Mouse (Mus musculus) intestine, embryonic 14.5 days (tissue): Measurements from ENCODE around the gene Lbhd2. TPM values are rescaled to one million over a fixed set of nuclear protein-coding genes. Genes with fewer than 3 reads are reported as not detected.

Experiments
- ATAC-seq: fragments of 200-750 bp; cut with Nextera tagmentation; replicated peaks from 2 replicates; pipeline ENCODE4 v1.8.0; 2017; ENCODE audit warnings: low read depth, moderate number of reproducible peaks, moderate TSS enrichment, moderate library complexity; ENCODE audit not compliant: low FRiP score, low TSS enrichment
- DNase-seq: peaks from one replicate; pipeline ENCODE4 v3.0.0-alpha.2; 2018; ENCODE audit warnings: low spot score
- H3K27ac ChIP-seq: fragments of 300-500 bp; sonication (generic); 2 replicates; pipeline ENCODE4 v1.5.1; 2014; ENCODE audit warnings: low read depth, mild to moderate bottlenecking, control low read depth
- H3K27me3 ChIP-seq: fragments of 300-500 bp; sonication (generic); replicated peaks from 2 replicates; pipeline ENCODE4 v1.6.1; 2014; ENCODE audit warnings: low read length, control low read depth; ENCODE audit not compliant: control insufficient read depth, insufficient read depth
- H3K36me3 ChIP-seq: fragments of 300-500 bp; sonication (generic); 2 replicates; pipeline ENCODE4 v1.6.1; 2014; ENCODE audit warnings: low read length, control low read depth; ENCODE audit not compliant: control insufficient read depth, insufficient read depth
- H3K4me1 ChIP-seq: fragments of 300-500 bp; sonication (generic); replicated peaks from 2 replicates; pipeline ENCODE4 v1.6.1; 2014; ENCODE audit warnings: low read length, control low read depth, mixed read lengths; ENCODE audit not compliant: control insufficient read depth, insufficient read depth
- H3K4me2 ChIP-seq: fragments of 300-500 bp; sonication (generic); 2 replicates; pipeline ENCODE4 v1.6.1; 2014; ENCODE audit warnings: low read length
- H3K4me3 ChIP-seq: fragments of 300-500 bp; sonication (generic); 2 replicates; pipeline ENCODE4 v1.5.1; 2014; ENCODE audit warnings: low read depth, low read length, control low read depth, mixed read lengths
- H3K9ac ChIP-seq: fragments of 300-500 bp; sonication (generic); 2 replicates; pipeline ENCODE4 v1.6.1; 2014; ENCODE audit warnings: mild to moderate bottlenecking, low read length
- H3K9me3 ChIP-seq: fragments of 300-500 bp; sonication (generic); 2 replicates; pipeline ENCODE4 v1.6.1; 2016; ENCODE audit warnings: low read length, control low read depth; ENCODE audit not compliant: control insufficient read depth
- WGBS: fragments of 180-500 bp; shearing (Covaris S2); extraction: QIAGEN DNeasy Blood & Tissue Kit; methylation state at CpG from one replicate; pipeline ENCODE4 v1.1.7; 2014; 5-methylcytosine and 5-hydroxymethylcytosine counted together
- polyA plus RNA-seq: library from polyadenylated mRNA; unstranded; fragments of >200 nt; fragmentation: Nextera tagmentation; extraction: Ambion mirVana; gene quantifications from 2 replicates; pipeline ENCODE4 v1.2.1, GENCODE M21; 2014

The Lbhd2 gene
- polyA plus RNA-seq, 1 experiment from 2014 or later = 1.3 TPM

GRCm38 (mm10) chr12:111441523-111441922, 34.9 kb downstream of the Lbhd2 start:
- Histone ChIP-seq H3K27ac (no peak overlapping the region), H3K9me3 (no peaks in the 10 kb centered on the region), H3K36me3 (no peaks in the 10 kb centered on the region), H3K9ac (no peak overlapping the region), H3K27me3 (peaks cover 62% of the 10 kb centered on the region), H3K4me1 (peaks cover 18% of the 10 kb centered on the region), H3K4me2 (no peak overlapping the region), H3K4me3 (no peak overlapping the region)
- ATAC-seq = no peak
- 75% methylated on average over 3 of the region's 3 CpGs for WGBS
- peak; percentile 51 for DNase-seq

GRCm38 (mm10) chr12:111442309-111443010, 35.9 kb downstream of the Lbhd2 start, which contains the start of gene Tnfaip2:
TSS of gene Tnfaip2 (plus strand) at chr12:111442469.
- WGBS = under 1% methylated on average over 48 of the region's 48 CpGs
- Histone ChIP-seq H3K27me3 (peaks cover 66% of the 10 kb centered on the region), H3K9me3 (no peaks in the 10 kb centered on the region), H3K4me3 (peak within 1 kb of the TSS; percentile 36), H3K27ac (no peak within 1 kb of the TSS), H3K4me1 (peaks cover 18% of the 10 kb centered on the region), H3K36me3 (no peaks in the 10 kb centered on the region), H3K9ac (peak within 1 kb of the TSS; percentile 27; the same call in 1 of the 2 replicates), H3K4me2 (peak within 1 kb of the TSS; percentile 71)
- peak; percentile 53 for ATAC-seq
- DNase-seq = peak; percentile 69

- Histone ChIP-seq H3K27ac (no peak overlapping the region), H3K4me2 (peak overlapping the region; percentile 71), H3K9ac (peak overlapping the region; percentile 27; the same call in 1 of the 2 replicates), H3K9me3 (no peaks in the 10 kb centered on the region), H3K4me3 (peak overlapping the region; percentile 36), H3K4me1 (peaks cover 18% of the 10 kb centered on the region), H3K27me3 (peaks cover 74% of the 10 kb centered on the region), H3K36me3 (no peaks in the 10 kb centered on the region)
- ATAC-seq (no peak), DNase-seq (peak; percentile 52)
- 18% methylated on average over 15 of the region's 15 CpGs for WGBS
Measured at GRCm38 (mm10) chr12:111443011-111443870, 36.6 kb downstream of the Lbhd2 start.

GRCm38 (mm10) chr12:111443921-111444831, 37.6 kb downstream of the Lbhd2 start:
- DNase-seq (peak; percentile 52), ATAC-seq (no peak)
- H3K36me3 ChIP-seq = no peaks in the 10 kb centered on the region
- no peak overlapping the region for H3K27ac ChIP-seq
- peaks cover 81% of the 10 kb centered on the region for H3K27me3 ChIP-seq
- WGBS = 33% methylated on average over 10 of the region's 10 CpGs
- no peak overlapping the region for H3K4me3 ChIP-seq
- peaks cover 18% of the 10 kb centered on the region for H3K4me1 ChIP-seq
- no peak overlapping the region for H3K9ac ChIP-seq
- H3K4me2 ChIP-seq = no peak overlapping the region
- no peaks in the 10 kb centered on the region for H3K9me3 ChIP-seq

GRCm38 (mm10) chr12:111445161-111445889, 38.7 kb downstream of the Lbhd2 start:
- peaks cover 28% of the 10 kb centered on the region for H3K4me1 ChIP-seq

GRCm38 (mm10) chr12:111445890-111446613, 39.4 kb downstream of the Lbhd2 start:
- Histone ChIP-seq H3K4me3 (peak overlapping the region; percentile 23), H3K36me3 (no peaks in the 10 kb centered on the region), H3K27me3 (peaks cover 89% of the 10 kb centered on the region), H3K4me1 (peaks cover 30% of the 10 kb centered on the region), H3K9me3 (no peaks in the 10 kb centered on the region), H3K27ac (no peak overlapping the region), H3K9ac (no peak overlapping the region), H3K4me2 (peak overlapping the region; percentile 29)
- no peak for ATAC-seq
- DNase-seq = no peak
- WGBS = 10% methylated on average over 27 of the region's 27 CpGs

More at GRCm38 (mm10) chr12:111445161-111445889, 38.7 kb downstream of the Lbhd2 start:
- Histone ChIP-seq H3K4me2 (peak overlapping the region; percentile 29), H3K27me3 (peaks cover 86% of the 10 kb centered on the region), H3K9me3 (no peaks in the 10 kb centered on the region), H3K36me3 (no peaks in the 10 kb centered on the region), H3K27ac (no peak overlapping the region), H3K9ac (no peak overlapping the region), H3K4me3 (peak overlapping the region; percentile 23)
- DNase-seq (no peak), ATAC-seq (no peak)
- 6% methylated on average over 51 of the region's 52 CpGs for WGBS

- no peak overlapping the region for H3K27ac ChIP-seq
- H3K9me3 ChIP-seq = no peaks in the 10 kb centered on the region
- peaks cover 30% of the 10 kb centered on the region for H3K4me1 ChIP-seq
Measured at GRCm38 (mm10) chr12:111446745-111447144, 40.1 kb downstream of the Lbhd2 start.

More at GRCm38 (mm10) chr12:111446745-111447144, 40.1 kb downstream of the Lbhd2 start:
- Histone ChIP-seq H3K4me3 (no peak overlapping the region), H3K9ac (no peak overlapping the region), H3K4me2 (no peak overlapping the region), H3K36me3 (no peaks in the 10 kb centered on the region), H3K27me3 (peaks cover 90% of the 10 kb centered on the region)
- DNase-seq = peak; percentile 50
- ATAC-seq = no peak
- 39% methylated on average over 5 of the region's 5 CpGs for WGBS
